Mouse (Mus musculus) embryonic fibroblast, embryonic 13.5 days (primary cell): ENCODE data around the gene Hip1r.

Experiments used
- CTCF ChIP-seq: IDR thresholded peaks from 2 replicates; pipeline ENCODE4 v1.5.1; 2011; ENCODE audit warnings: mild to moderate bottlenecking, control low read depth, low read length, moderate library complexity, borderline replicate concordance; ENCODE audit not compliant: insufficient read depth
- POLR2A ChIP-seq: IDR thresholded peaks from 2 replicates; pipeline ENCODE4 v1.6.1; 2011; ENCODE audit warnings: low read depth, mild to moderate bottlenecking, control low read depth, low read length, moderate library complexity

DNA sequence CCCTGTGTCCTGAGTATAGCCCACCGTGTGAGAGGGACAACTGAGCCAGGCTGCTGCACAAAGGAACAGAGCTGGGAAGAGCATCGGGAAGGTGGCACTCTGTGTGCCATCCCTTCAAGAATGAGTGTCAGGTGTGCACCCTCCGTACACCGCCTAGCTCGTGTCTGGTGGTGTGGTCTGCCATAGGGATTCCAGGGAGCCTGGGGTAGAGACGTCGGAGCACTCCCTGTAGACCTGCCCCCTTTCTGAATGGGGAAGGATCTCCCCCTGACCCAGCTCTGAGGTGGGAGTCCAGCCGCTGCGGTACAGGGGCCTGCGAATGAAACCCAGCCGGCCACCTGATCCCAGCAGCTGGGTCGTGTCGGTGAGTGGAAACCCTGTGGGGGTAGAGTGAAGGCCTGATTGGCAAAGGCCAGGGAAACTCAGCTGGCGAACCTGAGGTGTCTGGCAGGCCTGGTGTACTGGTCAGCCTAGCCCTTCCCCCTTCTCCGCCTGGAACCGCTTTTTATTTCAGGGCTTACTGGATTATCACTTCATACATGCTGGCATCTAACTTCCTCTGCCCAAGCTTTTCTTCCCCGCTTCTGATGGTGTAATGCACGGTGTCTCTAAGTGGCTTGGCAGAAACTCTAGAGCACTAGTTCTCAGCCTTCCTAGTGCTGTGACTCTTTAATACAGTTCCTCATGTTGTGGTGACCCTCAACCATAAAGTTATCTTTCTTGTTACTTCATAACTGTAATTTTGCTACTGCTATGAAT lies 6.0 kb downstream of the Hip1r start:
- TF ChIP-seq CTCF (no peak), POLR2A (no peak)
